Mouse (Mus musculus): ENCODE results near the gene Cdh22. TPM values are rescaled to one million over a fixed set of nuclear protein-coding genes. Genes with fewer than 3 reads are reported as not detected.

The Cdh22 gene
- polyA plus RNA-seq (2015; fragmentation: Nextera tagmentation; extraction: Ambion mirVana): 0.79 and 1.2 TPM in 2 replicates

GRCm38 (mm10) chr2:165234613-165235291 lies at the start of gene Cdh22:
Cdh22 (minus strand) TSS chr2:165234853.
- Histone ChIP-seq H3K27me3 (peaks cover 99% of the 10 kb centered on the region), H3K27ac (no peak within 1 kb of the TSS), H3K9ac (peak within 1 kb of the TSS; percentile 67), H3K4me2 (replicated peaks) (peak within 1 kb of the TSS; percentile 99), H3K36me3 (no peaks in the 10 kb centered on the region), H3K4me1 (peaks cover 21% of the 10 kb centered on the region), H3K4me3 (peak within 1 kb of the TSS; percentile 61), H3K9me3 (no peaks in the 10 kb centered on the region)
- 1% methylated on average over 50 of the region's 60 CpGs for WGBS
- ATAC-seq (ENCODE audit: low FRiP score, low read depth): peak; percentile 71; the same call in 1 of the 2 replicates

- Histone ChIP-seq H3K27ac (no peak overlapping the region), H3K36me3 (peaks cover 39% of the 10 kb centered on the region), H3K9ac (no peak overlapping the region), H3K9me3 (no peaks in the 10 kb centered on the region), H3K27me3 (no peaks in the 10 kb centered on the region), H3K4me3 (no peak overlapping the region), H3K4me2 (replicated peaks) (no peak overlapping the region), H3K4me1 (peaks cover 22% of the 10 kb centered on the region)
- 87% methylated on average over 7 of the region's 7 CpGs for WGBS
- no peak for ATAC-seq (ENCODE audit: low FRiP score, low read depth)
Measured at GRCm38 (mm10) chr2:165284377-165284776, 49.7 kb upstream of the Cdh22 start.

GRCm38 (mm10) chr2:165283644-165284043 lies 49.0 kb upstream of the Cdh22 start:
- ATAC-seq (ENCODE audit: low FRiP score, low read depth): no peak
- H3K36me3 ChIP-seq: peaks cover 38% of the 10 kb centered on the region
- H3K9ac ChIP-seq: no peak overlapping the region
- no peaks in the 10 kb centered on the region for H3K9me3 ChIP-seq
- H3K27ac ChIP-seq: no peak overlapping the region
- H3K4me2 ChIP-seq (replicated peaks): no peak overlapping the region
- no peak overlapping the region for H3K4me3 ChIP-seq
- WGBS: 89% methylated on average over 3 of the region's 3 CpGs
- peaks cover 19% of the 10 kb centered on the region for H3K4me1 ChIP-seq
- no peaks in the 10 kb centered on the region for H3K27me3 ChIP-seq

GRCm38 (mm10) chr2:165281779-165282311 lies 47.2 kb upstream of the Cdh22 start:
- WGBS: 56% methylated on average over 5 of the region's 6 CpGs
- ATAC-seq (ENCODE audit: low FRiP score, low read depth): no peak

GRCm38 (mm10) chr2:165279351-165279750 lies 44.7 kb upstream of the Cdh22 start:
- ATAC-seq (ENCODE audit: low FRiP score, low read depth): no peak
- H3K27me3 ChIP-seq: no peaks in the 10 kb centered on the region
- H3K36me3 ChIP-seq: peaks cover 59% of the 10 kb centered on the region
- H3K27ac ChIP-seq: no peak overlapping the region
- peaks cover 15% of the 10 kb centered on the region for H3K4me1 ChIP-seq
- no peak overlapping the region for H3K4me2 ChIP-seq (replicated peaks)
- H3K4me3 ChIP-seq: no peak overlapping the region
- H3K9me3 ChIP-seq: no peaks in the 10 kb centered on the region
- H3K9ac ChIP-seq: no peak overlapping the region
- 53% methylated on average over 10 of the region's 10 CpGs for WGBS

More at GRCm38 (mm10) chr2:165281779-165282311, 47.2 kb upstream of the Cdh22 start:
- peaks cover 9% of the 10 kb centered on the region for H3K4me1 ChIP-seq
- H3K27me3 ChIP-seq: no peaks in the 10 kb centered on the region
- no peak overlapping the region for H3K9ac ChIP-seq
- peaks cover 54% of the 10 kb centered on the region for H3K36me3 ChIP-seq
- no peak overlapping the region for H3K4me3 ChIP-seq
- H3K9me3 ChIP-seq: no peaks in the 10 kb centered on the region
- no peak overlapping the region for H3K4me2 ChIP-seq (replicated peaks)
- H3K27ac ChIP-seq: no peak overlapping the region

GRCm38 (mm10) chr2:165277188-165277740 lies 42.6 kb upstream of the Cdh22 start:
- Histone ChIP-seq H3K9me3 (no peaks in the 10 kb centered on the region), H3K27ac (no peak overlapping the region), H3K9ac (no peak overlapping the region), H3K4me1 (peaks cover 15% of the 10 kb centered on the region), H3K36me3 (peaks cover 46% of the 10 kb centered on the region), H3K4me3 (no peak overlapping the region), H3K4me2 (replicated peaks) (no peak overlapping the region), H3K27me3 (peaks cover 5% of the 10 kb centered on the region; the same call in 1 of the 2 replicates)
- 77% methylated on average over 5 of the region's 5 CpGs for WGBS
- no peak for ATAC-seq (ENCODE audit: low FRiP score, low read depth)

- 23% methylated on average over 8 of the region's 8 CpGs for WGBS
- no peaks in the 10 kb centered on the region for H3K9me3 ChIP-seq
- no peak overlapping the region for H3K4me2 ChIP-seq (replicated peaks)
- H3K4me1 ChIP-seq: peaks cover 22% of the 10 kb centered on the region
- peaks cover 34% of the 10 kb centered on the region for H3K36me3 ChIP-seq
- no peak overlapping the region for H3K4me3 ChIP-seq
- peaks cover 16% of the 10 kb centered on the region for H3K27me3 ChIP-seq
- H3K9ac ChIP-seq: no peak overlapping the region
- H3K27ac ChIP-seq: no peak overlapping the region
- 0 out of 2 replicates have a peak, but pooled peaks have one; percentile 21 for ATAC-seq (ENCODE audit: low FRiP score, low read depth)
Measured at GRCm38 (mm10) chr2:165275824-165276223, 41.2 kb upstream of the Cdh22 start.

GRCm38 (mm10) chr2:165275124-165275640 lies 40.5 kb upstream of the Cdh22 start:
- Histone ChIP-seq H3K4me3 (no peak overlapping the region), H3K36me3 (peaks cover 28% of the 10 kb centered on the region), H3K9me3 (no peaks in the 10 kb centered on the region), H3K9ac (no peak overlapping the region), H3K4me2 (replicated peaks) (no peak overlapping the region), H3K4me1 (peaks cover 24% of the 10 kb centered on the region), H3K27me3 (peaks cover 16% of the 10 kb centered on the region), H3K27ac (no peak overlapping the region)
- peak; percentile 44; the same call in 1 of the 2 replicates for ATAC-seq (ENCODE audit: low FRiP score, low read depth)
- WGBS: 21% methylated on average over 8 of the region's 8 CpGs

GRCm38 (mm10) chr2:165273589-165273988 lies 38.9 kb upstream of the Cdh22 start:
- ATAC-seq (ENCODE audit: low FRiP score, low read depth): no peak
- Histone ChIP-seq H3K36me3 (peaks cover 21% of the 10 kb centered on the region), H3K9me3 (no peaks in the 10 kb centered on the region), H3K27ac (no peak overlapping the region), H3K9ac (no peak overlapping the region), H3K4me3 (no peak overlapping the region), H3K4me2 (replicated peaks) (no peak overlapping the region), H3K27me3 (peaks cover 21% of the 10 kb centered on the region), H3K4me1 (peaks cover 24% of the 10 kb centered on the region)
- WGBS: 41% methylated on average over 4 of the region's 4 CpGs

GRCm38 (mm10) chr2:165271326-165271725 lies 36.7 kb upstream of the Cdh22 start:
- no peak overlapping the region for H3K4me3 ChIP-seq
- H3K4me2 ChIP-seq (replicated peaks): no peak overlapping the region
- no peak for ATAC-seq (ENCODE audit: low FRiP score, low read depth)
- peaks cover 37% of the 10 kb centered on the region for H3K27me3 ChIP-seq
- H3K4me1 ChIP-seq: peaks cover 24% of the 10 kb centered on the region
- no peaks in the 10 kb centered on the region for H3K36me3 ChIP-seq
- WGBS: 9% methylated on average over 8 of the region's 8 CpGs
- H3K9me3 ChIP-seq: no peaks in the 10 kb centered on the region
- no peak overlapping the region for H3K9ac ChIP-seq
- no peak overlapping the region for H3K27ac ChIP-seq

- 41% methylated on average over 7 of the region's 7 CpGs for WGBS
- Histone ChIP-seq H3K27me3 (peaks cover 40% of the 10 kb centered on the region), H3K9me3 (no peaks in the 10 kb centered on the region), H3K4me2 (replicated peaks) (no peak overlapping the region), H3K9ac (no peak overlapping the region), H3K36me3 (no peaks in the 10 kb centered on the region), H3K27ac (no peak overlapping the region), H3K4me3 (no peak overlapping the region), H3K4me1 (peaks cover 22% of the 10 kb centered on the region)
- no peak for ATAC-seq (ENCODE audit: low FRiP score, low read depth)
Measured at GRCm38 (mm10) chr2:165270858-165271257, 36.2 kb upstream of the Cdh22 start.

GRCm38 (mm10) chr2:165266739-165267138 lies 32.1 kb upstream of the Cdh22 start:
- H3K4me3 ChIP-seq: no peak overlapping the region
- no peak overlapping the region for H3K27ac ChIP-seq
- 0 out of 2 replicates have a peak, but pooled peaks cover 9% of the 10 kb centered on the region for H3K4me1 ChIP-seq
- no peaks in the 10 kb centered on the region for H3K9me3 ChIP-seq
- no peak overlapping the region for H3K9ac ChIP-seq
- peaks cover 54% of the 10 kb centered on the region for H3K27me3 ChIP-seq
- no peaks in the 10 kb centered on the region for H3K36me3 ChIP-seq
- 23% methylated on average over 12 of the region's 12 CpGs for WGBS
- no peak overlapping the region for H3K4me2 ChIP-seq (replicated peaks)
- no peak for ATAC-seq (ENCODE audit: low FRiP score, low read depth)

Data from limb, embryonic 13.5 days (tissue).